Mouse (Mus musculus): ENCODE measurements around the gene Tcp11l2.

Gene Tcp11l2

DNA sequence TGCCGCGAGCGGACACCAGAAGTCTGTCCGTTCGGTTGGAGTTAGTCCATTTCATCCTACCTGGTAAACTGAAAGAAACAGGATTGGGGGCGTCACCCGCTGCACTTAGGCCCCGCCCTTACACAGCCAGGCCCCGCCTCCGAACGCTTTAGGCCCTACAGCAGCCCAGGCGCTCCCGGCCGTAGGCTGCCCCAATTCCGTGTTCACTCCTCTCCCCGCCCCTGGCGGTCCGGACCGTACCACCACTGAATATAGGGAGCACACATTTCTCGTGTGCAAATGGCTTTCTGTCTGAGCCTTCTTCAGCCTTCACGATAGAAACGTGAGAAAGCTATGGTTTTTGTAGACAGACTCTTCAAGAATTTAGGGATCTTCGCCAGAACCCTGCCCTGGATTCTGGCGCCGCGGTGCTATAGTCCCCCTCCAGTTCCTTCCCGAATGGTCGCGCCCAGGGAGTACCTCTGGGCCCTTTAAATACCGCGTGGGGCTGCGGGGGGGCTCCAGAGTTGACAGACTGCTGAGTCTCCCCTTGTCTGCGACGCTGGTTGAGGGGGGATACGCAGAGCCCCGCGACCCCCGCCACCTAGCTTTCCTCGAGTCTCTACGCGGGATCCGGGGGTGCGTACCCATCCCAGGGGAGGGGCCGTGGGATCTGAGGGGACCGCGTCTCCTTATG, at the start of gene Tcp11l2:
Gene Tcp11l2, plus strand, starts transcription at position 232 of the 676 bp plus-strand sequence.
- DNase-seq (ENCODE audit: low spot score) = peak; percentile 94

DNA sequence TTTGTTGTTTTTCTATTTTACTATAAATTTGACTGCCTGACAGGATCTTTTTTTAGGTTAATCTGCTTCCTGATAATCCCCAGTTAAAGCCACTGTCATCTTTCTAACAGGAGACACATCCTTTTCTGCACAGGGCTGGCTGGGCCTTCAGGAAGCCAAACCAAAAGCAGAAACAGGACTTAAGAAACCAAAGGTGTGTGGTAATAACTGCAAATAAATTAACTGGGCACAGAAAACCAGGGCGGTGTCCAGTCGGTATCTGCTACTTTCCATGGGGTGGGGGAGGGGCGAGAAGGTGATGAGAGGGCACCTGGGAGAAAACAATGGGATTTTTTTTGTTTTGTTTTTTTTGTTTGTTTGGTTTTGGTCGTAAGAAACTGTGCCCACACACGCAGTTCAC, 49.4 kb upstream of the Tcp11l2 start:
- DNase-seq (ENCODE audit: low spot score) = no peak

DNA sequence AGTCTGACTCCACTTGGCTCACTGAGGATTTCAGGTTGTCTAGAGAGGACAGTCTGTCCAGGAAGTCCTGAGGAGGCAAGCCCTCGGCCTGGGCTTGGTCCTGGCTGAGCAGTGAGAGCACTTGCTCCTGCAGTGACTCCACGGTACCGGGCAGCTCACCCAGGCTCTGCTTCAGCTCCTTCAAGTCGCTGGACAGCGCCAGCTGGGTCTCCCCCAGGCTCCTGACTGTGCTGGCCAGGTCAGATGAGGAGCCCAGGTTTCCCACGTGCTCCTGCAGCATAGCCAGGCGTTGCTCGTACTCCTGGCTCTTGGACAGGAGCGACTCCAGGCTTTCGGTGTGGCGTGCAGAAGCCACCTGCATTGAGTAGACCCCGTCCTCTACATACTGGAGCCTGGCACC, 48.8 kb upstream of the Tcp11l2 start:
- no peak for DNase-seq (ENCODE audit: low spot score)

- DNase-seq (ENCODE audit: low spot score) = no peak
Observed at GRCm38 (mm10) chr10:84530388-84530787, 46.0 kb upstream of the Tcp11l2 start.

DNA sequence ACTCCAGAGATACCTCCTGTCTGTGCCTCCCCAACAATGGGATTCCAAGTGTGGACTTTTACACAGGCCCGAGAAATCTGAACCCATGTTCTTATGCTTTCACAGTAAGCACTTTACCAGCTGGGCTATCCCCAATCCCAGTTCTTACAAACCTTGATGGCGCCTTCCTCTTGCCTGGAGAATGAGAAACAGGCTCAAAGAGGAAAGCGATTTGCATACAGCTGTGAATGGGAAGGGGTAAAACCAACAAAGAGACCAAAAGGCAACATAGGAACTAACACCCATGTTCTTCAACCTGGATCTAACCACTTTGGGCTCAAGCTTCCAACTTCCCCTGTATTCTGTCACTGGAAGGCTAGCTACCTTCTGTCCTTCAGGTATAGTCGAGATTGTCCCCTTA, 44.9 kb upstream of the Tcp11l2 start:
- DNase-seq (ENCODE audit: low spot score) = no peak

DNA sequence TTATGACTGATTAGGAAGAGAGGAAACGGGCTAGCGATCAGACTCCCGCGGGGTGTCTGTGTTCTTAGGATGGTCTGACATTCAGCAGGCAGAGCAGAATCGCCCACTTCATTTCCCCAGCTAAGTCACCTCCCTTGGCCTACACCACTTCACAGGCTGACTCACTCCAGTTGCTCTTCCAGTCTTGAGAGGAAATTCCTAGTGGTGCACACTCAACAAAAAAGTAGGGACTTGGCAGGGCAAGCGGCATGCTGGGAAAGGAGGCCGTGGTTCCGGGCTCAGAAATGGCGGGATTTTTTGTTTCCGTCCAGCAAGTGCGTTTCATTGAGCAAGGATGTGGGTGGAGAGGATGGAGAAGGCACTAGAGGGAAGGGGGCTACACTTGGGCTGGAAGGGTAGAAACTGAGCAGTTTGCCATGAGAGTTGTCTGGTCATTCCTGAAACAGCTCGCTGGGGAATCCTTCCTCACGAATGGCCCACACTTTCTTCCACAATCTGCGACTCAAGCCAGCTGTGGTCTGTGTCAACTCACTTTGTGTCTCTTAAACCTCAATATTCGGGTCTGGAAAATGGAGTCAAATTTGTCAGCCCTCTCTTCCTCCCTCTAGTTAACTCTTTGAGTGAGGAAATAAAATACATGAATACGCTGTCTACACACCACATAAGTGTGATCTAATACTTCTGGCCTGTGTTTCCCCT, 44.1 kb upstream of the Tcp11l2 start:
- DNase-seq (ENCODE audit: low spot score) = no peak

- peak; percentile 62 for DNase-seq (ENCODE audit: low spot score)
Observed at GRCm38 (mm10) chr10:84532911-84533882, 43.2 kb upstream of the Tcp11l2 start.

GRCm38 (mm10) chr10:84533912-84534671, 42.3 kb upstream of the Tcp11l2 start, which contains the start of gene Ckap4:
Ckap4 (minus strand) TSS chr10:84534062.
- DNase-seq (ENCODE audit: low spot score) = peak; percentile 85

GRCm38 (mm10) chr10:84535458-84535857, 41.0 kb upstream of the Tcp11l2 start:
- DNase-seq (ENCODE audit: low spot score) = no peak

DNA sequence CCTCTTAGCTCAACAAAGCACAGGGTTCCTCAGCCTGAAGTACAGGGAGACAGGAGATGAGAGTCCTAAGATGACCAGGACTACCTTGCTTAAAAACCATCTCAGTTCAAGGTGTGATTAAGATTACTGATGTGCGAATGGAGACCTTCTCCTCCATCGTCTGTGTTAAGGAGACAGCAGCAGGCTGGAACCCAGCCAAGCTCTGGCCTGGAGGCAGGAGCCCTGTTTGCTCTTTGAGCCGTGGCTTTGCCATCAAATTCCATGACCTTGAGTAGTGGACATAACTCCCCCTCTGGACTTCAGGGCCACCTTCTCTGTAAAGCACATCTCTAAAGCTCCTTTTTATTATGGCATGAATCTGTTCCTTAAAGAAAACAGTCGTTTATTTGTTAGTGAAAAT, 40.6 kb upstream of the Tcp11l2 start:
- peak; percentile 37 for DNase-seq (ENCODE audit: low spot score)

DNA sequence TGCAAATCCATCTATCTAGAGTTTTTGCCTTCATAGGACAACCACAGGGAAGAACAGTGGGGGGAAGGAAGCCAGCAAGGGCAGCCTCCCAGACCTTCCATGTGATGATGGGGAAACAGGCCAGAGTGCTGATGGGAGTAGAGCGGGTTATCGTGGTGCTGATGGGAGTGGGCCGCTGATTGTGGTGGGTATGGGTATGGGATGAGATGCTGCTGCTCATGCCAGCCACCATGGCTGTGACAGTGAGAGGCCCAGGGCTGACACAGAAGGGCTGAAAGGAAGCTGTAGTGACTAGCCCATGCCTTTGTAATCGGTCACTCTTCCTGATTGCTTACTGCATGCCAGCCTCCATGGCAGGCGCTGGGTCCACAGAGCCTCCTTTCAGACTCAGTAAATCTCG, 36.8 kb upstream of the Tcp11l2 start:
- no peak for DNase-seq (ENCODE audit: low spot score)

DNA sequence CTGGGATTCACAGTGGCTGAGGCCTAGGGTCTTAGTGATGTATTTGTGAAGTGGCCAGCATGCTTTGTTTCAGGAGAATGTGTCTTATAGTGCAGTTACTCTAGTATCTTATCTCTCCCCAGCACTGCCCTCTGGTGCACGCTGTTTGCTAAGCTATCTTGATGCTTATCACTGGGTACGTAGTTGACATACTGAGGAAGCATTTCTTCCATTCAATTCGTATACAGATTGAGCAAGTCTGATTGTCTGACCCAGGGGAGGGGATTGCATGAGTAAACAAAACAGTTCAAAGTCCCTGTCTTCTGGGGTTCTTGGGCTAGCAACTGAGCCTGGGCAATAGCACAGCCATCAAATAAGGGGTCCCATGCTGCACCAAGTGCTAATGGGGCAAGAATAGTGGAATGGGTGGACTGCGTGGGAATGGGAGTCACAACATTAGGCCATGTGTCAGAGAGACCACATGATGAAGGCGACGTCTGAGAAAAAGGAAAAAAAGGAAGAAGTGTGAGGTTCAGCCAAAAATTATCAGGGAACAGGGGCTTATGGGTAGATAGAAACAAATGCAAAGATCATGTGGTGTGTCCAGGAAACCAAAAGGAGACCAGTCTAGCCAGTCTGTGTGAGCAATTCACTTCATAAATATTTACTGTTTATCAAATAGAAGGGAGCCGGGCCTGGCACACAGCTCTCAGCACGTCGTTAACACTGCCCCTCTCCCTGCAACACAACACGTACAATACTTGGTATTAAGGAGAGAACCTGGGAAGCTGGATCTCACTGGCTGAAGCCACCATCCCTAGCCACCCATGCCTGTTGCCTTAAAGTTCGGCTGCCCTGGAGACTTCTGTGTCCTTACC, 33.4 kb upstream of the Tcp11l2 start:
- no peak for DNase-seq (ENCODE audit: low spot score)

GRCm38 (mm10) chr10:84544841-84545610, 31.4 kb upstream of the Tcp11l2 start:
- peak; percentile 46 for DNase-seq (ENCODE audit: low spot score)

- DNase-seq (ENCODE audit: low spot score) = no peak
Observed at GRCm38 (mm10) chr10:84549146-84549919, 27.1 kb upstream of the Tcp11l2 start.

DNA sequence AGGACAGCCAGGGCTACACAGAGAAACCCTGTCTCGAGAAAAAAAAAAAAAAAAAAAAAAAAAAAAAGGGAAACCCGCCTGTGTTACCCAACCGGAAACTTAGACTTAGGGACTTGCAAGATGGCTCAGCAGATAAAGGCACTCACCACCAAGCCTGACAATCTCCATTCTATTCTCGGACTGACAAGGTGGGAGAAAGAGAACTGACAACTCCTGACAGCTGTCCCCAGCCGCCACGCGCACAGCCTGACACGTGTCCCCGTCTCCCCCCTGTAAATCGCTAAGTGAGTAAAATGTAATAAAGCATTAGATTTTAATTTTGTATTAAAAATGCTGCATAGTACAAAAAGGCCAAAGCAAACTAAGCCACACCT, 26.5 kb upstream of the Tcp11l2 start:
- no peak for DNase-seq (ENCODE audit: low spot score)

DNA sequence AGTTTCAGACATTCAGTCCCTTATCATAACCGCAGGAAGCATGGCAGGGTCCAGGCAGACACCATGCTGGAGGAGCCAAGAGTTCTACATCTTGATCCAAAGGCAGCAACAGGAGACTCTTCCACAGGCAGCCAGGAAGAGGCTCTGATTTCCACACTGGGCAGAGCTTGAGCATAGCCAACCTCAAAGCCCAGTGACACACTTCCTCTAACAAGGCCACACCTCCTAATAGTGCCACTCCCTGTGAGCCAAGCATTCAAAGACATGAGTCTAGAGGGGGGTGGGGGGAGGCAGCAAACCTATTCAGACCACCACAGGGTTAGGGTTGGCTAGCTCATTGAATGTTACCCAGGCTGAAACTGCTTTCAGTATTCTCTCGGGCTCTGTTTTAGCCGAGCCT, 24.6 kb upstream of the Tcp11l2 start:
- DNase-seq (ENCODE audit: low spot score) = no peak

- DNase-seq (ENCODE audit: low spot score) = no peak
Observed at GRCm38 (mm10) chr10:84552477-84552876, 23.9 kb upstream of the Tcp11l2 start.

- no peak for DNase-seq (ENCODE audit: low spot score)
Observed at GRCm38 (mm10) chr10:84554291-84555009, 22.0 kb upstream of the Tcp11l2 start.

DNA sequence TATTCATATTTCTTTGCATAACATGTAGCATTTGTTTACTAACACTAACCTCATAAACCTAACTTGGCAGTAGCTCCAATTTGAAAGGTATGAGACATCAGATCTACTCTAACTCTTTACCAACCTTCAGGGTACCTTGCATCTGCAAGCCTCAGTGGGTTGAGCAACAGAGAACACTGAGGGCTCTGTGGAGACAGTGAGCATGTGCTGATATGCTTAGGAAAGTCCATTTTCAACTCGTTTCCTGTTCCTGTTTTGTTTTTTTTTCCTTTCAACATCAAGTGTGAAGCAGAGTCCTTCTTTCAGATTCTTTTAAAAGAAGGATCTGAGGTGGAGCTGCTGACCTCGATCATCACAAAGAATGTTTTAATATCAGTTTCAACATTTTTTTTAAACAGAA, 20.3 kb upstream of the Tcp11l2 start:
- no peak for DNase-seq (ENCODE audit: low spot score)
